Mouse (Mus musculus): ENCODE data around the gene Myo18b. TPM values are rescaled to one million over a fixed set of nuclear protein-coding genes. Genes with fewer than 3 reads are reported as not detected.

Gene Myo18b
- total RNA-seq, 1 experiment from 2014 or later = not detected

GRCm38 (mm10) chr5:112708441-112708840 is 187.7 kb downstream of the Myo18b start:
- ATAC-seq (replicated peaks; ENCODE audit: insufficient number of reproducible peaks, low FRiP score, low TSS enrichment, poor library complexity, severe bottlenecking) = no peak

- no peak for ATAC-seq (replicated peaks; ENCODE audit: insufficient number of reproducible peaks, low FRiP score, low TSS enrichment, poor library complexity, severe bottlenecking)
Observed at GRCm38 (mm10) chr5:112707478-112707877, 188.7 kb downstream of the Myo18b start.

GRCm38 (mm10) chr5:112700794-112701193 is 195.4 kb downstream of the Myo18b start:
- ATAC-seq (replicated peaks; ENCODE audit: insufficient number of reproducible peaks, low FRiP score, low TSS enrichment, poor library complexity, severe bottlenecking) = no peak

GRCm38 (mm10) chr5:112696683-112697082 is 199.5 kb downstream of the Myo18b start:
- no peak for ATAC-seq (replicated peaks; ENCODE audit: insufficient number of reproducible peaks, low FRiP score, low TSS enrichment, poor library complexity, severe bottlenecking)

- no peak for ATAC-seq (replicated peaks; ENCODE audit: insufficient number of reproducible peaks, low FRiP score, low TSS enrichment, poor library complexity, severe bottlenecking)
Observed at GRCm38 (mm10) chr5:112695254-112695711, 200.9 kb downstream of the Myo18b start.

- ATAC-seq (replicated peaks; ENCODE audit: insufficient number of reproducible peaks, low FRiP score, low TSS enrichment, poor library complexity, severe bottlenecking) = no peak
Observed at GRCm38 (mm10) chr5:112693286-112693849, 202.8 kb downstream of the Myo18b start.

- no peak for ATAC-seq (replicated peaks; ENCODE audit: insufficient number of reproducible peaks, low FRiP score, low TSS enrichment, poor library complexity, severe bottlenecking)
Observed at GRCm38 (mm10) chr5:112687100-112687818, 208.9 kb downstream of the Myo18b start.

GRCm38 (mm10) chr5:112686309-112687099 is 209.7 kb downstream of the Myo18b start:
- no peak for ATAC-seq (replicated peaks; ENCODE audit: insufficient number of reproducible peaks, low FRiP score, low TSS enrichment, poor library complexity, severe bottlenecking)

- no peak for ATAC-seq (replicated peaks; ENCODE audit: insufficient number of reproducible peaks, low FRiP score, low TSS enrichment, poor library complexity, severe bottlenecking)
Observed at GRCm38 (mm10) chr5:112679251-112679650, 216.9 kb downstream of the Myo18b start.

- ATAC-seq (replicated peaks; ENCODE audit: insufficient number of reproducible peaks, low FRiP score, low TSS enrichment, poor library complexity, severe bottlenecking) = no peak
Observed at GRCm38 (mm10) chr5:112678153-112678552, 218.0 kb downstream of the Myo18b start.

- ATAC-seq (replicated peaks; ENCODE audit: insufficient number of reproducible peaks, low FRiP score, low TSS enrichment, poor library complexity, severe bottlenecking) = no peak
Observed at GRCm38 (mm10) chr5:112674806-112675205, 221.4 kb downstream of the Myo18b start.

GRCm38 (mm10) chr5:112672457-112672856 is 223.7 kb downstream of the Myo18b start:
- no peak for ATAC-seq (replicated peaks; ENCODE audit: insufficient number of reproducible peaks, low FRiP score, low TSS enrichment, poor library complexity, severe bottlenecking)

GRCm38 (mm10) chr5:112671961-112672360 is 224.2 kb downstream of the Myo18b start:
- no peak for ATAC-seq (replicated peaks; ENCODE audit: insufficient number of reproducible peaks, low FRiP score, low TSS enrichment, poor library complexity, severe bottlenecking)

- no peak for ATAC-seq (replicated peaks; ENCODE audit: insufficient number of reproducible peaks, low FRiP score, low TSS enrichment, poor library complexity, severe bottlenecking)
Observed at GRCm38 (mm10) chr5:112667153-112667552, 229.0 kb downstream of the Myo18b start.

- ATAC-seq (replicated peaks; ENCODE audit: insufficient number of reproducible peaks, low FRiP score, low TSS enrichment, poor library complexity, severe bottlenecking) = no peak
Observed at GRCm38 (mm10) chr5:112665661-112666060, 230.5 kb downstream of the Myo18b start.

- ATAC-seq (replicated peaks; ENCODE audit: insufficient number of reproducible peaks, low FRiP score, low TSS enrichment, poor library complexity, severe bottlenecking) = no peak
Observed at GRCm38 (mm10) chr5:112663701-112664100, 232.5 kb downstream of the Myo18b start.

- no peak for ATAC-seq (replicated peaks; ENCODE audit: insufficient number of reproducible peaks, low FRiP score, low TSS enrichment, poor library complexity, severe bottlenecking)
Observed at GRCm38 (mm10) chr5:112660924-112661431, 235.2 kb downstream of the Myo18b start.

- no peak for ATAC-seq (replicated peaks; ENCODE audit: insufficient number of reproducible peaks, low FRiP score, low TSS enrichment, poor library complexity, severe bottlenecking)
Observed at GRCm38 (mm10) chr5:112659295-112659694, 236.9 kb downstream of the Myo18b start.

- ATAC-seq (replicated peaks; ENCODE audit: insufficient number of reproducible peaks, low FRiP score, low TSS enrichment, poor library complexity, severe bottlenecking) = no peak
Observed at GRCm38 (mm10) chr5:112656811-112657210, 239.4 kb downstream of the Myo18b start.
